Mouse (Mus musculus) frontal cortex, postnatal 25 days (tissue): ENCODE results near the gene Apbb2.

ENCODE experiments used
- DNase-seq, 2 experiments: peaks; one replicate each; pipeline ENCODE4 v3.0.0; 2022; ENCODE audit warnings: low spot score in 2 of 2

Gene Apbb2

GRCm38 (mm10) chr5:66415700-66416543 lies 202.7 kb downstream of the Apbb2 start:
- no peak for DNase-seq

- DNase-seq: no peak
Measured at GRCm38 (mm10) chr5:66415033-66415697, 203.4 kb downstream of the Apbb2 start.

GRCm38 (mm10) chr5:66413402-66413801 lies 205.2 kb downstream of the Apbb2 start:
- no peak for DNase-seq

- no peak for DNase-seq
Measured at GRCm38 (mm10) chr5:66412821-66413220, 205.8 kb downstream of the Apbb2 start.

GRCm38 (mm10) chr5:66408546-66408945 lies 210.0 kb downstream of the Apbb2 start:
- DNase-seq: no peak

- DNase-seq: no peak
Measured at GRCm38 (mm10) chr5:66407948-66408347, 210.6 kb downstream of the Apbb2 start.

GRCm38 (mm10) chr5:66406431-66406830 lies 212.2 kb downstream of the Apbb2 start:
- no peak for DNase-seq

GRCm38 (mm10) chr5:66405731-66406399 lies 212.7 kb downstream of the Apbb2 start:
- DNase-seq: no peak

- no peak for DNase-seq
Measured at GRCm38 (mm10) chr5:66405305-66405704, 213.3 kb downstream of the Apbb2 start.

GRCm38 (mm10) chr5:66400563-66400962 lies 218.0 kb downstream of the Apbb2 start:
- DNase-seq: no peak

- no peak for DNase-seq
Measured at GRCm38 (mm10) chr5:66399264-66399620, 219.3 kb downstream of the Apbb2 start.

GRCm38 (mm10) chr5:66398530-66399263 lies 219.9 kb downstream of the Apbb2 start:
- DNase-seq: no peak

- no peak for DNase-seq
Measured at GRCm38 (mm10) chr5:66393767-66394446, 224.7 kb downstream of the Apbb2 start.

- DNase-seq: no peak
Measured at GRCm38 (mm10) chr5:66392861-66393529, 225.6 kb downstream of the Apbb2 start.

GRCm38 (mm10) chr5:66391771-66392170 lies 226.8 kb downstream of the Apbb2 start:
- DNase-seq: no peak

- no peak for DNase-seq
Measured at GRCm38 (mm10) chr5:66391299-66391698, 227.3 kb downstream of the Apbb2 start.

- no peak for DNase-seq
Measured at GRCm38 (mm10) chr5:66390567-66390966, 228.0 kb downstream of the Apbb2 start.

GRCm38 (mm10) chr5:66387481-66387880 lies 231.1 kb downstream of the Apbb2 start:
- no peak for DNase-seq

- DNase-seq: peak in 1 of 2 experiments; percentile 44
Measured at GRCm38 (mm10) chr5:66385636-66386035, 232.9 kb downstream of the Apbb2 start.

- no peak for DNase-seq
Measured at GRCm38 (mm10) chr5:66384806-66385446, 233.7 kb downstream of the Apbb2 start.
